Mouse (Mus musculus): ENCODE data around the gene Ctnnbip1.

- TF ChIP-seq TAL1 (IDR thresholded peaks at IDR 0.05; ENCODE audit: low read length) (no peak), GATA1 (IDR thresholded peaks at IDR 0.05; ENCODE audit: low read length) (no peak)
Measured at GRCm38 (mm10) chr4:149541935-149542334, 23.9 kb downstream of the Ctnnbip1 start.
